Mouse (Mus musculus) A20 (cell line): ENCODE results near the gene Gstp2.
"Not testable (repeated sequence)": the region's sequence is repeated elsewhere in the genome, so short reads cannot be mapped to it uniquely, and the experiment has no call there.

Source experiments
- DNase-seq: peaks from one replicate; pipeline ENCODE4 v3.0.0-alpha.2; 2011; ENCODE audit warnings: low read depth, low spot score

Gene Gstp2

GRCm38 (mm10) chr19:4051741-4052515 is 6.1 kb upstream of the Gstp2 start:
- peak; percentile 60 for DNase-seq

GRCm38 (mm10) chr19:4051016-4051415 is 5.2 kb upstream of the Gstp2 start:
- DNase-seq: no peak

- peak; percentile 30 for DNase-seq
These were observed 3.2 kb upstream of the Gstp2 start for GRCm38 (mm10) chr19:4049069-4049468.

- peak; percentile 81 for DNase-seq
These were observed 2.0 kb upstream of the Gstp2 start for GRCm38 (mm10) chr19:4047859-4048258.

GRCm38 (mm10) chr19:4046866-4047254 is 1.0 kb upstream of the Gstp2 start:
- no peak for DNase-seq

- not testable (repeated sequence) for DNase-seq
These were observed 1.7 kb downstream of the Gstp2 start for GRCm38 (mm10) chr19:4044109-4044508.

GRCm38 (mm10) chr19:4042124-4042523 is 3.7 kb downstream of the Gstp2 start:
- no peak for DNase-seq

- not testable (repeated sequence) for DNase-seq
These were observed 4.3 kb downstream of the Gstp2 start for GRCm38 (mm10) chr19:4041500-4041899.

- DNase-seq: not testable (repeated sequence)
These were observed 4.9 kb downstream of the Gstp2 start for GRCm38 (mm10) chr19:4040941-4041340.

GRCm38 (mm10) chr19:4037788-4038232 is 8.0 kb downstream of the Gstp2 start, which contains the start of gene Gstp1:
Gene Gstp1 (minus strand): TSS chr19:4037985.
- DNase-seq: peak; percentile 92

- DNase-seq: not testable (repeated sequence)
These were observed 8.6 kb downstream of the Gstp2 start for GRCm38 (mm10) chr19:4037154-4037787.

- DNase-seq: peak; percentile 62
These were observed 9.3 kb downstream of the Gstp2 start for GRCm38 (mm10) chr19:4036327-4037045.

- no peak for DNase-seq
These were observed 12.1 kb downstream of the Gstp2 start for GRCm38 (mm10) chr19:4033742-4034141.

GRCm38 (mm10) chr19:4033298-4033697 is 12.5 kb downstream of the Gstp2 start:
- no peak for DNase-seq

- no peak for DNase-seq
These were observed 13.2 kb downstream of the Gstp2 start for GRCm38 (mm10) chr19:4032668-4033067.

- no peak for DNase-seq
These were observed 18.2 kb downstream of the Gstp2 start for GRCm38 (mm10) chr19:4027576-4027975.

- DNase-seq: no peak
These were observed 22.6 kb downstream of the Gstp2 start for GRCm38 (mm10) chr19:4023185-4023584.

- DNase-seq: peak; percentile 82
These were observed 26.9 kb downstream of the Gstp2 start for GRCm38 (mm10) chr19:4018743-4019583.

- no peak for DNase-seq
These were observed 27.8 kb downstream of the Gstp2 start for GRCm38 (mm10) chr19:4017921-4018587.

GRCm38 (mm10) chr19:4015635-4016034 is 30.2 kb downstream of the Gstp2 start:
- DNase-seq: no peak

GRCm38 (mm10) chr19:4014802-4015201 is 31.0 kb downstream of the Gstp2 start:
- no peak for DNase-seq
